Mouse (Mus musculus) spleen, adult 2 months (tissue): ENCODE results near the gene Tff2.

ENCODE experiments used
- CTCF ChIP-seq: fragments of 200-500 bp; IDR thresholded peaks from 2 replicates; pipeline ENCODE4 v1.5.1; 2011; ENCODE audit warnings: mild to moderate bottlenecking, inconsistent platforms; ENCODE audit not compliant: insufficient read depth, insufficient read length, insufficient replicate concordance; ENCODE audit errors: extremely low read depth
- POLR2A ChIP-seq: fragments of 200-500 bp; IDR thresholded peaks from 2 replicates; pipeline ENCODE4 v1.6.1; 2011; ENCODE audit warnings: low read depth, low read length, inconsistent platforms

DNA sequence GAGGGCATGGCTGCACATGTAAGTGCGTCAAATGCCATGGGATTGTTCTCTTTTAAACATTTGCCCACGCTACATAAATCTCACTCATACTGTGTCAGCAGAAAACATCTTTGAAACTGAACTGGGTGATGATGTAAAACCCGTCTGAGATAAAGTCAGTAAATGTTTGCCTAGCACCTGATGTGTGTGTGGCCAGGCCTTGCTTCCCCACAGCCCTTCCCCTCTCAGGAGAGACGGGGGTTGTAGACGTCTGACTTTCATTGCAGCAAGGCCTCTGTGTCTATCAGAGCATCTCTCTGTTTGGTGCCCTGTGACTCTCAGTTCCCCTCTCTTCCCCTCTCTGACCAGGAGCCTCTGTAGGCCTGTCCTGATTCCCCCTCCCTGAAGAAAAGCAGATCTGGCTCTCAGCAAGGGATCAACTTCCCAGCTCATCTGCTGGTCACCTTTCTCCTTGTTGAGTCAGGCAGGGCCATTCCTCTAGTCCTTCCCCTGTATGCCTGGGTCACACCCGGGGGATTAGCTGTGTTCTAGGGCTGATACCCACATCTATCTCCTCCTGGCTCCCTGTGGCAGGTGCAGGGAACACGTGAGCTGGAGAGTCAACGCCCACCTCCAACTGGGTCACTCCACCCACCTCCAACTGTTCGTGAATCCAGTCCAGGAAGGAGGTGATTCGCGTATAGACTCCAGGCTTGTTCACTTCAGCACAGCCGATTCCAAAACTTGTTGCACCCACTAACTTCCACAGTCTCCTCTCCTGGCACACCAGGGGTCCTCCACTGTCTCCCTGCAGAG lies 39.3 kb upstream of the Tff2 start:
- no peak for TF ChIP-seq CTCF
- no peak for TF ChIP-seq POLR2A
